Comparison of ENCODE assay signal across 8 mouse cellular contexts in genomic region chr16:36874583-36875275, GRCm38 (mm10). TPM values are rescaled to one million over a fixed set of nuclear protein-coding genes. Genes with fewer than 3 reads are reported as not detected.
A peak's percentile ranks its signal among the peaks of the same experiment; 100 is the strongest.
DNase-seq lines count a peak whose midpoint lies in the region; ATAC-seq lines count a peak whose summit lies in the region.

Gene Eaf2, minus strand, starts transcription at chr16:36875003.
Gene Golgb1, plus strand, starts transcription at chr16:36875140.

- H3K9ac ChIP-seq in hindbrain, embryonic 14.5 days: peak within 1 kb of the TSS; percentile 76

- peak within 1 kb of the TSS; percentile 70 for H3K4me3 ChIP-seq in hindbrain, embryonic 14.5 days (replicated peaks; ENCODE audit: low read length)

- WGBS in hindbrain, embryonic 14.5 days: under 1% methylated on average over 43 of the region's 43 CpGs

- peaks cover 13% of the 10 kb centered on the region for H3K4me1 ChIP-seq in hindbrain, embryonic 14.5 days (replicated peaks; ENCODE audit: control insufficient read depth, insufficient read depth, low read length)

- H3K9me3 ChIP-seq in hindbrain, embryonic 14.5 days (ENCODE audit: control insufficient read depth, low read length): no peaks in the 10 kb centered on the region

- H3K36me3 ChIP-seq in hindbrain, embryonic 14.5 days (replicated peaks; ENCODE audit: control insufficient read depth, insufficient read depth): peaks cover 27% of the 10 kb centered on the region

- peak within 1 kb of the TSS; percentile 79 for H3K27ac ChIP-seq in hindbrain, embryonic 14.5 days

- peak; percentile 100 for ATAC-seq in hindbrain, embryonic 14.5 days (ENCODE audit: low FRiP score)

- no peaks in the 10 kb centered on the region for H3K27me3 ChIP-seq in hindbrain, embryonic 14.5 days (ENCODE audit: control insufficient read depth, insufficient read depth, low read length)

- DNase-seq in R1 (ENCODE audit: low read depth, low spot score): peak; percentile 100
- DNase-seq in cerebellum, postnatal 25 days: peak; percentile 91 to 97
- peak; percentile 89 to 93 for DNase-seq in frontal cortex, postnatal 25 days (ENCODE audit: low spot score in 2 of 2)
- DNase-seq in hindbrain, embryonic 14.5 days (ENCODE audit: low spot score): peak; percentile 98
- peak; percentile 94 for DNase-seq in layer of hippocampus, postnatal 36 days
- peak; percentile 100 for DNase-seq in lung, postnatal 36 days
- peak; percentile 100 for DNase-seq in retina, postnatal 1 day
- DNase-seq in urinary bladder, adult 18-20 months (ENCODE audit: low spot score in 2 of 2): peak; percentile 72 to 95

- peak within 1 kb of the TSS; percentile 60 for H3K4me2 ChIP-seq in hindbrain, embryonic 14.5 days (replicated peaks)

RNA-seq across cellular contexts. Expression of gene Eaf2, which starts in this region (rescaled TPM):
- polyA plus RNA-seq in hindbrain, embryonic 14.5 days (2014; fragmentation: Nextera tagmentation; extraction: Ambion mirVana): 0.27 and 0.89 TPM in 2 replicates
- total RNA-seq in layer of hippocampus, postnatal 36 days (2021): 1 to 10 TPM; 1.1 to 1.2 TPM

RNA-seq across cellular contexts. Expression of gene Golgb1, which starts in this region (rescaled TPM):
- 63.0 and 86.1 TPM in 2 replicates for polyA plus RNA-seq in hindbrain, embryonic 14.5 days (2014; fragmentation: Nextera tagmentation; extraction: Ambion mirVana)
- total RNA-seq in layer of hippocampus, postnatal 36 days (2021): 10 to 100 TPM; 74.1 to 82.4 TPM

Comparison
In these comparisons a context has a peak if more than half of its experiments do, and no peak if none do; other contexts are left out.
1. Peak in every context shown above with its lines: DNase-seq, ATAC-seq, H3K4me3 ChIP-seq and H3K27ac ChIP-seq.